8 mouse cellular contexts compared by ENCODE assay signal in genomic region chr5:142629663-142630025, GRCm38 (mm10). TPM values are rescaled to one million over a fixed set of nuclear protein-coding genes. Genes with fewer than 3 reads are reported as not detected.
A peak's percentile ranks its signal among the peaks of the same experiment; 100 is the strongest.
DNase-seq lines count a peak whose midpoint lies in the region; ATAC-seq and TF ChIP-seq lines count a peak whose summit lies in the region.

No protein-coding gene starts in this region.

- intact Hi-C loops in heart, postnatal 14 days (cut with DNase I): no loop called here
- intact Hi-C loops in left cerebral cortex, postnatal 14 days (cut with DNase I): loop anchor here (5.0 kb wide), 1 partner anchor 88 kb away; no protein-coding TSS in a partner anchor

- H3K4me3 ChIP-seq in heart, embryonic 10.5 days: peak overlapping the region; percentile 99
- peak overlapping the region; percentile 97 for H3K4me3 ChIP-seq in E14TG2a.4 (replicated peaks; ENCODE audit: low read length)
- H3K4me3 ChIP-seq in forebrain, embryonic 14.5 days (ENCODE audit: low read depth, low read length): peak overlapping the region; percentile 93
- peak overlapping the region; percentile 99 for H3K4me3 ChIP-seq in liver, embryonic 15.5 days (replicated peaks)

- peak overlapping the region; percentile 92 for H3K27ac ChIP-seq in heart, embryonic 10.5 days
- peak overlapping the region; percentile 66; the same call in 1 of the 2 replicates for H3K27ac ChIP-seq in forebrain, embryonic 14.5 days (ENCODE audit: low read depth, low read length)
- peak overlapping the region; percentile 95 for H3K27ac ChIP-seq in liver, embryonic 15.5 days (replicated peaks)

- H3K36me3 ChIP-seq in heart, embryonic 10.5 days: peaks cover 19% of the 10 kb centered on the region
- H3K36me3 ChIP-seq in E14TG2a.4 (ENCODE audit: insufficient read depth, low read length): peaks cover 35% of the 10 kb centered on the region
- H3K36me3 ChIP-seq in forebrain, embryonic 14.5 days (ENCODE audit: control insufficient read depth, insufficient read depth, low read length): peaks cover 17% of the 10 kb centered on the region; the same call in 1 of the 2 replicates
- H3K36me3 ChIP-seq in liver, embryonic 15.5 days (replicated peaks): peaks cover 37% of the 10 kb centered on the region

- H3K4me2 ChIP-seq in forebrain, embryonic 14.5 days (ENCODE audit: low read length): peak overlapping the region; percentile 93
- H3K4me2 ChIP-seq in liver, embryonic 15.5 days: peak overlapping the region; percentile 80

- WGBS in heart, embryonic 10.5 days: under 1% methylated on average over 41 of the region's 41 CpGs
- WGBS in forebrain, embryonic 14.5 days: under 1% methylated on average over 40 of the region's 41 CpGs
- under 1% methylated on average over 41 of the region's 41 CpGs for WGBS in liver, embryonic 15.5 days (ENCODE audit: insufficient replicate concordance)

- peaks cover 15% of the 10 kb centered on the region for H3K4me1 ChIP-seq in heart, embryonic 10.5 days
- H3K4me1 ChIP-seq in E14TG2a.4 (replicated peaks; ENCODE audit: low read depth, low read length): peaks cover 61% of the 10 kb centered on the region
- peaks cover 12% of the 10 kb centered on the region for H3K4me1 ChIP-seq in forebrain, embryonic 14.5 days (ENCODE audit: control insufficient read depth, insufficient read depth, low read length)
- H3K4me1 ChIP-seq in liver, embryonic 15.5 days (replicated peaks): peaks cover 24% of the 10 kb centered on the region

- H3K9me3 ChIP-seq in heart, embryonic 10.5 days: no peaks in the 10 kb centered on the region
- H3K9me3 ChIP-seq in E14TG2a.4 (ENCODE audit: low read length): no peaks in the 10 kb centered on the region
- no peaks in the 10 kb centered on the region for H3K9me3 ChIP-seq in forebrain, embryonic 14.5 days (replicated peaks; ENCODE audit: control insufficient read depth, low read length)
- no peaks in the 10 kb centered on the region for H3K9me3 ChIP-seq in liver, embryonic 15.5 days (replicated peaks)

- no peak for DNase-seq in heart, embryonic 10.5 days (ENCODE audit: low spot score)
- DNase-seq in heart, postnatal 14 days: no peak
- DNase-seq in forebrain, embryonic 14.5 days (ENCODE audit: low spot score): no peak
- DNase-seq in left cerebral cortex, postnatal 14 days (ENCODE audit: low spot score in 2 of 2): no peak
- no peak for DNase-seq in kidney, postnatal 36 days
- no peak for DNase-seq in thymus, postnatal 25 days

- TF ChIP-seq CTCF in E14TG2a.4 (conservative IDR thresholded peaks at IDR 0.05; ENCODE audit: low read length): no peak

- H3K9ac ChIP-seq in forebrain, embryonic 14.5 days (ENCODE audit: low read length): peak overlapping the region; percentile 90
- H3K9ac ChIP-seq in liver, embryonic 15.5 days: peak overlapping the region; percentile 97

- H3K27me3 ChIP-seq in heart, embryonic 10.5 days (ENCODE audit: insufficient read depth, poor library complexity, severe bottlenecking): no peaks in the 10 kb centered on the region; the same call in 1 of the 2 replicates
- no peaks in the 10 kb centered on the region for H3K27me3 ChIP-seq in E14TG2a.4 (ENCODE audit: insufficient read depth, low read length)
- no peaks in the 10 kb centered on the region for H3K27me3 ChIP-seq in forebrain, embryonic 14.5 days (replicated peaks; ENCODE audit: control insufficient read depth, insufficient read depth, low read length)
- H3K27me3 ChIP-seq in liver, embryonic 15.5 days: peaks cover 15% of the 10 kb centered on the region

- peak; percentile 69 for ATAC-seq in forebrain, embryonic 14.5 days
- ATAC-seq in liver, embryonic 15.5 days (ENCODE audit: insufficient read depth): peak; percentile 51; the same call in 1 of the 2 replicates

RNA-seq across cellular contexts. Expression of gene Wipi2, which starts 2.1 kb away (rescaled TPM):
- 37.7 and 47.6 TPM in 2 replicates for polyA plus RNA-seq in heart, embryonic 10.5 days (2016; fragmentation: Nextera tagmentation; extraction: Ambion mirVana)
- 10 to 100 TPM; 36.1 TPM for total RNA-seq in heart, postnatal 14 days (2021)
- 41.5 and 49.4 TPM in 2 replicates for polyA plus RNA-seq in forebrain, embryonic 14.5 days (2014; fragmentation: Nextera tagmentation; extraction: Ambion mirVana)
- 34.3 and 34.7 TPM in 2 replicates for polyA plus RNA-seq in liver, embryonic 15.5 days (2015; fragmentation: Nextera tagmentation; extraction: Ambion mirVana)
- 10 to 100 TPM; 89.6 to 91.7 TPM for total RNA-seq in left cerebral cortex, postnatal 14 days (2021)

RNA-seq across cellular contexts. Expression of gene Mmd2, which starts 21.0 kb away (rescaled TPM):
- 0.15 and 4.8 TPM in 2 replicates for polyA plus RNA-seq in heart, embryonic 10.5 days (2016; fragmentation: Nextera tagmentation; extraction: Ambion mirVana)
- under 1 TPM in 1 of 2 experiments, not detected in 1; 0.41 TPM for total RNA-seq in heart, postnatal 14 days (2021)
- polyA plus RNA-seq in forebrain, embryonic 14.5 days (2014; fragmentation: Nextera tagmentation; extraction: Ambion mirVana): 71.9 and 75.1 TPM in 2 replicates
- 18.7 and 22.0 TPM in 2 replicates for polyA plus RNA-seq in liver, embryonic 15.5 days (2015; fragmentation: Nextera tagmentation; extraction: Ambion mirVana)
- 100 to 1,000 TPM; 126 to 127 TPM for total RNA-seq in left cerebral cortex, postnatal 14 days (2021)
